In the genomic region with DNA sequence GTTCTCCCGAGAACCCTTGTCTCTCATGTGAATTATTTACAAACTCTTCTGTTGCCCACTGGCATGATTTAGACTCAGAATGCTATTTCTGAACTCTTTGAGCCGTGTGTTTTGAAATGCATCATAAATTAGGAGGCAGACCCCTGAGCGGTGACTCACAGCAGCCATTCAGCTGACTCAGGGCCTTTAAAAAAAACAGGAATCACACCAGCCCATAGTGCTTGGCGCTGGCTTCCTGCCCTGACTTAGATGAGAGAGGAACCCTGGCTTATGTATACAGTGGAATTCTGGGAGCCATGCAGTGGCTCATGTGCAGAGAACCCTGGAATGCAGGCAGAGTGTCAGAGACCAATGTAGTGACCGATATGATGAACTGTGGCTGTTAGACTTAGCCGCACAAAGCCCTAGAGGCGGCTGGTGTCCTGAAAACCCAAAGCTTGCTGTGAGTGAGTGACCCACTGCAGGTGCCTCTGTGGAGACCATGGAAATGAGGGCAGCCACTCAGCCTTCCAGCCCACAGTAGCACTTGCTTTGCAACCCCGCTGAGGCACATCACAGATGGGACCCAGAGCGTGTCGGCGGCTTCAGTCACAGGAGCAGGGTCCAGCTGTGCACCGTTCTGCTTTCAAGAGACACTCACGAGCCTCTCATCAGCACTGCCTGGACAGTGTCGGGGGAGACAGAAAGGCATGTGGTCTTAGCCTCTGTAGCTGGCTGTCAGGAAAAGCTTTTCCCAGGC, we compare ENCODE assay signal across 8 mouse cellular contexts.
DNase-seq lines count a peak whose midpoint lies in the region; ATAC-seq and TF ChIP-seq lines count a peak whose summit lies in the region.

No protein-coding gene starts in this region.

- H3K4me3 ChIP-seq in intestine, postnatal 0 days (ENCODE audit: low read depth, low read length): no peak overlapping the region
- H3K4me3 ChIP-seq in liver, embryonic 15.5 days (replicated peaks): no peak overlapping the region

- peak; percentile 8 to 33 for DNase-seq in urinary bladder, adult 18-20 months (ENCODE audit: low spot score in 2 of 2)
- DNase-seq in urinary bladder, adult 2 months (ENCODE audit: low spot score): no peak
- DNase-seq in frontal cortex, adult 2 months (ENCODE audit: extremely low spot score in 1 of 2, low spot score in 1 of 2): peak; percentile 59 to 72
- DNase-seq in retina, postnatal 1 day: peak; percentile 68
- DNase-seq in layer of hippocampus, postnatal 25 days (ENCODE audit: extremely low spot score in 1 of 2, low spot score in 1 of 2): no peak

- H3K4me2 ChIP-seq in intestine, postnatal 0 days (replicated peaks; ENCODE audit: low read depth): 0 out of 2 replicates have a peak overlapping the region, but pooled peaks have one; percentile 13
- no peak overlapping the region for H3K4me2 ChIP-seq in liver, embryonic 15.5 days

- 49% methylated on average over 14 of the region's 14 CpGs for WGBS in intestine, postnatal 0 days
- 59% methylated on average over 14 of the region's 14 CpGs for WGBS in liver, embryonic 15.5 days (ENCODE audit: insufficient replicate concordance)

- H3K9ac ChIP-seq in intestine, postnatal 0 days (ENCODE audit: low read depth, low read length): no peak overlapping the region
- no peak overlapping the region for H3K9ac ChIP-seq in liver, embryonic 15.5 days

- H3K4me1 ChIP-seq in intestine, postnatal 0 days (replicated peaks; ENCODE audit: control insufficient read depth, insufficient read depth, low read length): peaks cover 4% of the 10 kb centered on the region; the same call in 1 of the 2 replicates
- no peaks in the 10 kb centered on the region; the same call in 1 of the 2 replicates for H3K4me1 ChIP-seq in liver, embryonic 15.5 days (replicated peaks)

- H3K27ac ChIP-seq in intestine, postnatal 0 days (ENCODE audit: low read depth, low read length): peak overlapping the region; percentile 7; the same call in 1 of the 2 replicates
- H3K27ac ChIP-seq in liver, embryonic 15.5 days (replicated peaks): no peak overlapping the region

- H3K36me3 ChIP-seq in intestine, postnatal 0 days (ENCODE audit: control insufficient read depth, insufficient read depth): peaks cover 33% of the 10 kb centered on the region
- H3K36me3 ChIP-seq in liver, embryonic 15.5 days (replicated peaks): no peaks in the 10 kb centered on the region

- TF ChIP-seq CTCF in intestine, postnatal 0 days (IDR thresholded peaks at IDR 0.05; ENCODE audit: low read depth): no peak

- H3K27me3 ChIP-seq in intestine, postnatal 0 days (replicated peaks; ENCODE audit: control insufficient read depth, insufficient read depth, low read length): no peaks in the 10 kb centered on the region
- H3K27me3 ChIP-seq in liver, embryonic 15.5 days: no peaks in the 10 kb centered on the region

- ATAC-seq in intestine, postnatal 0 days: no peak
- ATAC-seq in liver, embryonic 15.5 days (ENCODE audit: insufficient read depth): peak; percentile 34; the same call in 1 of the 2 replicates
- no peak for ATAC-seq in erythroblast, adult 5-6 weeks (replicated peaks; ENCODE audit: low FRiP score, poor library complexity, severe bottlenecking)

- H3K9me3 ChIP-seq in intestine, postnatal 0 days (ENCODE audit: control insufficient read depth): no peaks in the 10 kb centered on the region
- H3K9me3 ChIP-seq in liver, embryonic 15.5 days (replicated peaks): no peaks in the 10 kb centered on the region

Comparison
In these comparisons a context has a peak if more than half of its experiments do, and no peak if none do; other contexts are left out.
1. DNase-seq: peak in urinary bladder, adult 18-20 months (2 of 2), frontal cortex, adult 2 months (2 of 2) and retina, postnatal 1 day (single experiment); none in urinary bladder, adult 2 months (single experiment) and layer of hippocampus, postnatal 25 days (0 of 2).